Mouse (Mus musculus): Measurements from ENCODE around the gene Zmat5. TPM values are rescaled to one million over a fixed set of nuclear protein-coding genes. Genes with fewer than 3 reads are reported as not detected.

Zmat5 gene
- total and polyA plus RNA-seq, 2 experiments from 2014 or later, result 28.2 to 43.5 TPM

DNA sequence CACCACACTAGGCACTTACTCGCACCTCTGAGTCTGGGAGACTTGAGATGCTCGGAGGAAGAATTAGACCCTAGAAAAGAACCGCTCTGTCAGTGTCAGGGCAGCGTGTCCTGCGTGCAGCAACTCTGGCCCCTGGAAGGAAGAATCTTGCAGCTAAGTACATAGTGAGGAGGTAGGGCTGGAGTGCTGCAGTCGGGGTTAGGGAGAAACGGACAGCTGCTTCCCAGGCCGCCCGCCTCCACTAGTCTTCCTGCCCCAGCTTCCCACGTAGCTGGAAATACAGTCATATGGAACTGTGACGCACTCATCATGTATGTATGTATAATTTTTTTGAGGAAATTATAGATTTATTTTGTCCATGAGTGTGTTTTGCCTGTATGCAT is 42.0 kb upstream of the Zmat5 start:
- TF ChIP-seq CTCF (IDR thresholded peaks at IDR 0.05), result no peak
- Histone ChIP-seq H3K4me3 (ENCODE audit: low read depth, low read length) (no peak overlapping the region), H3K9ac (replicated peaks; ENCODE audit: low read length, poor library complexity, severe bottlenecking) (no peak overlapping the region), H3K4me2 (ENCODE audit: low read depth, low read length, poor library complexity, severe bottlenecking) (no peak overlapping the region), H3K9me3 (ENCODE audit: low read length) (no peaks in the 10 kb centered on the region), H3K27me3 (ENCODE audit: insufficient read depth, low read length) (no peaks in the 10 kb centered on the region), H3K4me1 (ENCODE audit: insufficient read depth, low read length) (no peaks in the 10 kb centered on the region), H3K27ac (ENCODE audit: low read depth, low read length) (no peak overlapping the region; the same call in 1 of the 2 replicates), H3K36me3 (ENCODE audit: insufficient read depth, low read length) (peaks cover 36% of the 10 kb centered on the region)
- DNase-seq (ENCODE audit: low spot score) (no peak), ATAC-seq (ENCODE audit: low FRiP score) (no peak)
- WGBS, result 92% methylated on average over 11 of the region's 11 CpGs

DNA sequence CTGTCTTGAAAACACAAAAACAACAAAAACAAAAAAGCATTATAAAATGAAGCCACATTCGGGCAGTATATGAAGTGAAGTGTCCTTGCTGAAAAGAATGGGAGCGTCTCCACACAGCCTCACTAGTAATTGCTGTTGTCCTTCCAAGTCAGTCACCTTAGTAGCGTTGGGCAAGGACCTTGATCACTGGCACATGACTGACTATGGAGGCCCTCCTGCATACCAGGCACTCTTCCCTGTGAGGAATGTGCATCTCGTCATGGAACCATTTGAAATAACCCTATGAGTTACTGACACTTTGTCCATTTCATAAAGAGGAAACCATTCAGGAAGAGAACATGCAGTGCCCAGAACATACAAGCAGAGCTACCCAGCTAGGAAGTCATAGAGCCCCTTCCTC is 32.7 kb upstream of the Zmat5 start:
- 91% methylated on average over 4 of the region's 4 CpGs for WGBS

DNA sequence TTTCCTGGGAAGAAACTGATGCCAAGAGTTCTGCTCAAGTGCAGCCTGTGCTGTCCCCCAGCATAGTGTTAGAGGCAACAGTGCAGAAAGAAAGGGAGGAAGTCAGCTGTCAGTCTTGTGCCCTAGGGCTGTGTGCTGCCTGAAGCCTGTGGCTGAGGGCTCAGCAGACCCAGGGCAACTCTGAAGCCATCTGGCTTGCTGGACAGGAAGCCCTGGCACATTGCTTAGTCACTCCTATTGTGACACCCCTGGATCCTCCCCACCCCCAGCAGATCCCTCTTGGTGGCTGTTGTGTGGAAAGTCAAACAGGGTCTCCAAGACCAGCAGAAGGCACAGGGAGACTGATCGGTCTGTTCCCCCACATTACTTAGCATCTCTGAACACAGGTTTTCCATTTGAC is 29.9 kb upstream of the Zmat5 start:
- no peak for TF ChIP-seq CTCF (IDR thresholded peaks at IDR 0.05)
- Histone ChIP-seq H3K36me3 (ENCODE audit: insufficient read depth, low read length) (peaks cover 49% of the 10 kb centered on the region), H3K27me3 (ENCODE audit: insufficient read depth, low read length) (no peaks in the 10 kb centered on the region), H3K9me3 (ENCODE audit: low read length) (no peaks in the 10 kb centered on the region), H3K4me2 (ENCODE audit: low read depth, low read length, poor library complexity, severe bottlenecking) (no peak overlapping the region), H3K9ac (replicated peaks; ENCODE audit: low read length, poor library complexity, severe bottlenecking) (no peak overlapping the region), H3K4me3 (ENCODE audit: low read depth, low read length) (no peak overlapping the region), H3K4me1 (ENCODE audit: insufficient read depth, low read length) (no peaks in the 10 kb centered on the region), H3K27ac (ENCODE audit: low read depth, low read length) (no peak overlapping the region)
- WGBS, result 90% methylated on average over 1 of the region's 1 CpGs
- DNase-seq (ENCODE audit: low spot score), result no peak
- no peak for ATAC-seq (ENCODE audit: low FRiP score)

More for the DNA sequence above, 32.7 kb upstream of the Zmat5 start:
- Histone ChIP-seq H3K9ac (replicated peaks; ENCODE audit: low read length, poor library complexity, severe bottlenecking) (no peak overlapping the region), H3K27me3 (ENCODE audit: insufficient read depth, low read length) (no peaks in the 10 kb centered on the region), H3K4me2 (ENCODE audit: low read depth, low read length, poor library complexity, severe bottlenecking) (no peak overlapping the region), H3K4me1 (ENCODE audit: insufficient read depth, low read length) (no peaks in the 10 kb centered on the region), H3K9me3 (ENCODE audit: low read length) (no peaks in the 10 kb centered on the region), H3K27ac (ENCODE audit: low read depth, low read length) (no peak overlapping the region), H3K4me3 (ENCODE audit: low read depth, low read length) (no peak overlapping the region), H3K36me3 (ENCODE audit: insufficient read depth, low read length) (peaks cover 48% of the 10 kb centered on the region)
- no peak for TF ChIP-seq CTCF (IDR thresholded peaks at IDR 0.05)
- DNase-seq (ENCODE audit: low spot score), result no peak
- no peak for ATAC-seq (ENCODE audit: low FRiP score)

GRCm38 (mm10) chr11:4675126-4675562 is 29.3 kb upstream of the Zmat5 start:
- Histone ChIP-seq H3K4me2 (ENCODE audit: low read depth, low read length, poor library complexity, severe bottlenecking) (no peak overlapping the region), H3K27ac (ENCODE audit: low read depth, low read length) (no peak overlapping the region), H3K36me3 (ENCODE audit: insufficient read depth, low read length) (peaks cover 48% of the 10 kb centered on the region), H3K4me3 (ENCODE audit: low read depth, low read length) (no peak overlapping the region), H3K9ac (replicated peaks; ENCODE audit: low read length, poor library complexity, severe bottlenecking) (no peak overlapping the region), H3K9me3 (ENCODE audit: low read length) (no peaks in the 10 kb centered on the region), H3K27me3 (ENCODE audit: insufficient read depth, low read length) (no peaks in the 10 kb centered on the region), H3K4me1 (ENCODE audit: insufficient read depth, low read length) (no peaks in the 10 kb centered on the region)
- DNase-seq (ENCODE audit: low spot score), result no peak
- ATAC-seq (ENCODE audit: low FRiP score), result no peak
- TF ChIP-seq CTCF (IDR thresholded peaks at IDR 0.05), result no peak
- 92% methylated on average over 6 of the region's 6 CpGs for WGBS

DNA sequence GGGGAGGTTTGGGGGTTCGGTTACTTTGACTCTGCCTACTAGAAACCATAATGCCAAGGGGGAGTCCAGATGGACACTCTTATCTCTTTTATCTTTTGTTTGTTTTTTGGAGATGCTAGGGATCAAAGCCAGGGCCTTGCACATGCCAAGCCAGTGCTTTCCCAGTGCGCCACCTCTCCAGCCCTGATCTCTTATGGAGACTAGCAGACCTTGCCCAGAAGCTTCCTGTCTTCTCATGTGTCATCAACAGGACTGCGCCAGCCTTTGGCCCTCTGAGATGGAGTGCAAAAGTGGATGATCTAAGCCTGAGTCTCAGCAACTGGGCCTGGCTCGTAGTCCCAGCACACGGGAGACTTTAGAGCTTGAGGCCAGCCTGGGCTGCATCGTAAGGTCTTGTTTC is 28.8 kb upstream of the Zmat5 start:
- no peaks in the 10 kb centered on the region for H3K4me1 ChIP-seq (ENCODE audit: insufficient read depth, low read length)
- H3K4me2 ChIP-seq (ENCODE audit: low read depth, low read length, poor library complexity, severe bottlenecking), result no peak overlapping the region
- peaks cover 43% of the 10 kb centered on the region for H3K36me3 ChIP-seq (ENCODE audit: insufficient read depth, low read length)
- no peak for TF ChIP-seq CTCF (IDR thresholded peaks at IDR 0.05)
- H3K4me3 ChIP-seq (ENCODE audit: low read depth, low read length), result no peak overlapping the region
- H3K9ac ChIP-seq (replicated peaks; ENCODE audit: low read length, poor library complexity, severe bottlenecking), result no peak overlapping the region
- DNase-seq (ENCODE audit: low spot score) (no peak), ATAC-seq (ENCODE audit: low FRiP score) (no peak)
- no peak overlapping the region for H3K27ac ChIP-seq (ENCODE audit: low read depth, low read length)
- no peaks in the 10 kb centered on the region for H3K9me3 ChIP-seq (ENCODE audit: low read length)
- no peaks in the 10 kb centered on the region for H3K27me3 ChIP-seq (ENCODE audit: insufficient read depth, low read length)
- WGBS, result 91% methylated on average over 6 of the region's 6 CpGs

DNA sequence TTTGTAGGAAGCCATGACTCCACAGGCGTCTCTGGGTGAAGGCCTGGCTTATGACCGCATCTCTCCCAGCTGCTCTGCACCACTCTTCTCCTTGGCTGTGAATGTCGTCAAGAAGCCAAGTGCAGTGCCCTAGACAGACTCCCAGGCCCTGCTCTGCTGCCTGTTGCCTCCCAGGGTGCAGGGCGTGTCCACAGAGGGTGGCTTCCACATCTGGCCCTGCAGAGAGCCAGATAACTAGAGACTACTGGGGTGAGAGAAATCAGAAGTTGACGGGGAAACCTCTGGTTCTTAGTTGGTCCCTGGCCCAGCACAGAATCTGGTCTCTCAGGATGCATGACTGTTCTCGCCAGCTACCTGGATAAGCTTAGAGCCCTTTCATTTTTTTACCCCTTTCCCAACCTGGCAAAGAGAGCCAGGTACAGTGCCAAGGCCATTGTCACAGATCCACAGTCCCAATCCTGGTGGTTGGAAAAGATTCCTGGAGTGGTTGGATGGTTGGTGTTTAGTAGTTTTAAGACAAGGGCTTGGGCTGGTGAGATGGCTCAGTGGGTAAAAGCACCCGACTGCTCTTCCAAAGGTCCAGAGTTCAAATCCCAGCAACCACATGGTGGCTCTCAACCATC is 27.1 kb upstream of the Zmat5 start:
- Histone ChIP-seq H3K27ac (ENCODE audit: low read depth, low read length) (no peak overlapping the region), H3K27me3 (ENCODE audit: insufficient read depth, low read length) (no peaks in the 10 kb centered on the region), H3K4me1 (ENCODE audit: insufficient read depth, low read length) (no peaks in the 10 kb centered on the region), H3K36me3 (ENCODE audit: insufficient read depth, low read length) (peaks cover 44% of the 10 kb centered on the region), H3K9me3 (ENCODE audit: low read length) (no peaks in the 10 kb centered on the region), H3K4me3 (ENCODE audit: low read depth, low read length) (no peak overlapping the region), H3K4me2 (ENCODE audit: low read depth, low read length, poor library complexity, severe bottlenecking) (no peak overlapping the region), H3K9ac (replicated peaks; ENCODE audit: low read length, poor library complexity, severe bottlenecking) (no peak overlapping the region)
- DNase-seq (ENCODE audit: low spot score) (no peak), ATAC-seq (ENCODE audit: low FRiP score) (no peak)
- no peak for TF ChIP-seq CTCF (IDR thresholded peaks at IDR 0.05)
- 90% methylated on average over 7 of the region's 7 CpGs for WGBS
